Mouse (Mus musculus) kidney, postnatal 36 days (tissue): ENCODE data around the gene Micu2.

ENCODE experiments used
- DNase-seq, 2 experiments: peaks; one replicate each; pipeline ENCODE4 v3.0.0; 2021 to 2022; ENCODE audit warnings: mixed read lengths in 2 of 2

The Micu2 gene

GRCm38 (mm10) chr14:57890011-57890842 is 108.8 kb downstream of the Micu2 start, which contains the start of gene Zdhhc20:
Gene Zdhhc20, minus strand, starts transcription at chr14:57890276.
- DNase-seq: peak; percentile 94 to 97

DNA sequence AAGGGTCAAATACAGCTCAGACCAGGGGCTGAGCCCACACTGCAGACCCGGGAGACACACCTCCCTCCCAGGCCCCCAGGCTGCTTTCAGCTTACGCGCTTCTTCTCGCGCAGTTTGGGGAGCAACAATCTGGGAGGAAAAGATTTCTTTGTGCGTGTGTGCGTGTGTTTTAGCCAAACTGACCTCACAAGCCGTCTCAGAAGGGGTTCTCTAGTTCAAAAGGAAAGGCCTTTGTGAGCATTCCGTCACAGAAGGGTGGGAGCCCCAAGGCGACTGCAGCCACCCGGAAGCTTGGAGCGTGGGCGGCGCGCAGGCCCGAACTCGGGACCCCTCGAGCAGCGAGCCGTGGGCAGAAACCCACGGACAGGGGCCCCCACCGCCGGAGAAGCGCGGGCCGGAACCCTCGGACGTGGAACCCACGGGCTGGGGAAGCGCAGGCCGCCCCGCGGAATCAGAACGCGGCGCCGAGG is 109.5 kb downstream of the Micu2 start:
- no peak for DNase-seq

- DNase-seq: peak; percentile 16 to 37
Observed at GRCm38 (mm10) chr14:57887171-57887570, 111.9 kb downstream of the Micu2 start.

DNA sequence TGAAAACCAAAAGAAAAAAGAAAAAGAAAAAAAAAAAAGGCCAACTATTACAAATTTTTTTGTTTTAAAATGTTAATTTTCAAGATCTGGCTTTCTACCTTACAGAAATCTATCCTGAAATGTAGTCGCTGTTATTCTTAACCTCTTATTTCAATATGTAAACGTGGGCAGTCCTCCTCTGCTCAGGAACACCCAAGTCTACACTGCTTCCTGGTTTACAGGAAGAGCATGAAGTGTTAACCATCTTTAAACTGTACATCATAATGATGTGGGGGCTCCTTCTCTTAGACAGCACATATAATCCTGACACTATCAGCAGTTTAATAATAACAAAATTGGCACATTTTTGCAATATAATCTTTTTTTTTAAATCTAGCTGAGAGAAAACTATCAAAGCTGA is 113.0 kb downstream of the Micu2 start:
- DNase-seq: no peak

GRCm38 (mm10) chr14:57883341-57883740 is 115.7 kb downstream of the Micu2 start:
- DNase-seq: peak in 1 of 2 experiments; percentile 17

DNA sequence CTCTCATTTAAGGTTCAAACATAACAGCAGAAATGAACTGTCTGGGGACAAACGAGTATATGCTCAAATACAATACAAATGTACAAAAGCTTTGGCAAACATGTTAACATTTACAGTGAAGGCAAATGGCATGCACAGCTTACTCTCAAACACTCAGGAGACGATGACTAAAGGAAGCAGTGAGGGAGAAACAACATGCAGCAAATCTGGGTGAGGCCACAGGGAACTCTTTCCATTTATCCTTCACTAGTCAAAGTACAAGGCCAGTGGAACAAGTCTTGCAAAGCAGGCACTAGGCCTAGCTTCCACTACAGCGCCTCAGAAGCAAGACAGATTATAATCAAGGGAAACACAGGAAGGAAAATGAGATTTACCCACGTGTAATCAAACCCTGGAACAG is 116.3 kb downstream of the Micu2 start:
- no peak for DNase-seq

DNA sequence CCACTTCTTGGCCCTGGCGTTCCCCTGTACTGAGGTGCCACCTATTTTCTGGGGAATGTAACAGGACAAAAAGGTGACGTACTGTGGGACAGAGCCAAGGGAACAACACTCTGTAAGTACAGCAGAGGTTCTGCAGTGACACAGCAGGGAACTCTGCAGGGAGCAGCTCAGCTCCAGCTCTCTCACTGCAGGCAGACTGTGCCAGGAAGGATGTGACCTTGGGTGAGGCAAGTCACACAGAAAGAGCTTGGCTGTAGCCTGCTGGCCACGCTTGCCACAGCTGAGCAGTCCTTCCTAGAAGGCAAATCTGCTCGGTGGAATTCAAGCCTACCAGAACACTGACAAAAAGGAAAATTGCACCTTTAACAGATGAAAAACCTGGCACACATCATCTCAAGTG is 117.3 kb downstream of the Micu2 start:
- peak; percentile 76 to 78 for DNase-seq

DNA sequence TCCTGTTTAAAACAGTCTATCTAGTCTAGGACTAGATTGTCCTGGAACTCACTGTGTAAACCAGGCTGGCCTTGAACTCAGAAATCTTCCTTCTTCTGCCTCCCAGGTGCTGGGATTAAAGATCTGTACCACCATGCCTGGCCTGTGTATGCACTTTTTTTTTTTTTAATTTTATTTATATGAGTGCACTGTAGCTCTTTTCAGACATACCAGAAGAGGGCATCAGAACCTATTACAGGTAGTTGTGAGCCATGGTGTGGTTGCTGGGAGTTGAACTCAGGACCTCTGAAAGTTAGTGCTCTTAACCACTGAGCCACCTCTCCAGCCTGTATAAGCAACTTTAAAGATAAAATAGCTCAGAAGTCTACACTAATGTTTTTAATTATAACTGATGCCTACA is 118.0 kb downstream of the Micu2 start:
- DNase-seq: no peak

GRCm38 (mm10) chr14:57877921-57878320 is 121.1 kb downstream of the Micu2 start:
- DNase-seq: no peak

DNA sequence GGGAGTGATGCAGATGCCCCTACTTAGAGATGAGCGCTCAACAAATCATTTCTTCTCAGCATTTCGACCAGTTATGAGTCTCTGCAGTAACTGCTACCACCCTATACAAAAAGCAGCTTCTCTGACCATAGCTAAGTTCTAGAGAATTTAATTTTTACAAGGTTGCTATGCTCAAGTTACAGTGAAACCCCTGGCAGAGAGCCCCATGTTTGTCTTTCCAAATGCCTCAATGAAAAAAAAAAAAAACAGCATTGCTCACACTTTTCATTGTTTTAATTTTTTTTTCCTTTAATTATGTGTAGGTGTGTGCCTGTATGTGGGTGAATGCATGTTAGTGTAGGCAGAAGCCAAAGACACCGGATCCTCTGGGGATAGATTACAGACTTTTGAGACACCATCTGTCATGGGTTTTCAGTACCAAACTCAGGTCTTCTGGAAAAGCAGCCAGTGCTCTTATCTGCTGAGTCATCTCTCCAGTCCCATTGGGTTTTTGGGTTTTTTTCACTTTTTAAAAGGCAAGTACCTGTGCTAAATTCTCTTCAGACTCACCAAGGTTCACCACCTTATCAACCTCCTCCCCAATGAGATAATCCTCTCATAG is 132.3 kb downstream of the Micu2 start:
- no peak for DNase-seq
